Mouse (Mus musculus): ENCODE measurements around the gene Tspan14.

Gene Tspan14

GRCm38 (mm10) chr14:40885752-40886151 is 80.9 kb downstream of the Tspan14 start:
- DNase-seq (ENCODE audit: low read depth, low spot score) = no peak

GRCm38 (mm10) chr14:40885225-40885624 is 81.4 kb downstream of the Tspan14 start:
- DNase-seq (ENCODE audit: low read depth, low spot score) = peak; percentile 23

GRCm38 (mm10) chr14:40874565-40874964 is 92.0 kb downstream of the Tspan14 start:
- no peak for DNase-seq (ENCODE audit: low read depth, low spot score)

GRCm38 (mm10) chr14:40873961-40874360 is 92.6 kb downstream of the Tspan14 start:
- DNase-seq (ENCODE audit: low read depth, low spot score) = no peak

GRCm38 (mm10) chr14:40870598-40870997 is 96.0 kb downstream of the Tspan14 start:
- DNase-seq (ENCODE audit: low read depth, low spot score) = no peak

GRCm38 (mm10) chr14:40864811-40865514 is 101.6 kb downstream of the Tspan14 start:
- no peak for DNase-seq (ENCODE audit: low read depth, low spot score)

- DNase-seq (ENCODE audit: low read depth, low spot score) = no peak
Observed at GRCm38 (mm10) chr14:40863659-40864058, 102.9 kb downstream of the Tspan14 start.

- DNase-seq (ENCODE audit: low read depth, low spot score) = no peak
Observed at GRCm38 (mm10) chr14:40863022-40863421, 103.6 kb downstream of the Tspan14 start.

Measured in forelimb bud, embryonic 11.5 days (tissue).